Mouse (Mus musculus) small intestine, adult 2 months (tissue): ENCODE measurements around the gene M6pr.

ENCODE experiments used
- CTCF ChIP-seq: fragments of 200-500 bp; IDR thresholded peaks from 2 replicates; pipeline ENCODE4 v1.5.1; 2012; ENCODE audit warnings: low read depth, mild to moderate bottlenecking, control low read depth, inconsistent platforms, low read length, moderate library complexity, mixed read lengths; ENCODE audit not compliant: insufficient replicate concordance, insufficient read length; ENCODE audit errors: extremely low read depth
- POLR2A ChIP-seq: fragments of 200-500 bp; IDR thresholded peaks from 2 replicates; pipeline ENCODE4 v1.6.1; 2012; ENCODE audit warnings: low read depth, mild to moderate bottlenecking, control low read depth, inconsistent platforms, low read length, moderate library complexity

DNA sequence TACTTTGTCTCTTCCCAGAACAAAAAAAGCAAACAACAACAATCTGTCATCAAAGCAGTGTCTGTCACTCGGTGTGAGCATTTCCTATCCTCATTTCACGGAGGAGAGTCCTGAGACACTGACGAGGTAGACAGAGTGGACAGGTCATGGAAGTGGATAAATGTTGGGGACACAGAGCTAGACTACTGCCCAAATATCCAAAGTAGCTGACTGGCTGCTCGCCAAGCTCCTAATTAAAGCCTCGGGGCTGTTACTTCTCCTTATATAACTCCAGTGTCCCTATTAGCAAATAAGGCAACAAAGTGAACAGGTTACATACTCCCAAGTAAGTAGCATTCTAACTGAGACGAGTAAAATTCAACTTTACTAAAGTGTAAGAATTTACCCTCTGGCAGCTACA is 29.0 kb downstream of the M6pr start:
- TF ChIP-seq POLR2A (no peak), CTCF (no peak)
